Mouse (Mus musculus) testis, adult 2 months (tissue): ENCODE data around the gene Nlrp1b.

ENCODE experiments used
- CTCF ChIP-seq: fragments of 200-500 bp; IDR thresholded peaks from 2 replicates; pipeline ENCODE4 v1.5.1; 2012; ENCODE audit warnings: low read depth, mild to moderate bottlenecking, inconsistent platforms, low read length, moderate library complexity; ENCODE audit not compliant: control insufficient read depth, insufficient read depth, insufficient replicate concordance
- POLR2A ChIP-seq: fragments of 200-500 bp; IDR thresholded peaks from 2 replicates; pipeline ENCODE4 v1.6.1; 2012; ENCODE audit warnings: low read depth, mild to moderate bottlenecking, inconsistent platforms, low read length, moderate library complexity; ENCODE audit not compliant: control insufficient read depth

DNA sequence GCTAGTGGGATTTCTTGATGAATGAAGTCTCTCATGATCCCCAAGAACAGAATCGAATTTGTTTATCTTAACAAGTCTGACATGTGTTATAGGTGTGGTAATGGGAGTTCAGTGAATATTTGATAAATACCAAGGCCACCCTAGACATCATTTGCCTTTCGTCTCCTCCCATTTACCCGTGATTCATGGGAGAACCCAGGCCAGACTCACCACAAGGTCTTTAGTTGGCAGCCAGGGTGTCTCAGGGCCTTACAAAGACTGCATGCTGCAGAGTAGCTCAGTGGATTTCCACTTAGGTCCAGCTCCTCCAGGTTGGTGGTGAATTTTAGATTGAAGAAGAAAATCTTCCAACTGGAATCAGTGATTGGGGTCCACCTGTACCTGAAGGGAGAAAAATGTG, 30.5 kb upstream of the Nlrp1b start:
- TF ChIP-seq POLR2A = no peak
- no peak for TF ChIP-seq CTCF
